Mouse (Mus musculus): ENCODE measurements around the gene Prkn. TPM values are rescaled to one million over a fixed set of nuclear protein-coding genes. Genes with fewer than 3 reads are reported as not detected.

The Prkn gene
- total and polyA plus RNA-seq, 2 experiments from 2014 or later: 9.0 to 9.4 TPM

DNA sequence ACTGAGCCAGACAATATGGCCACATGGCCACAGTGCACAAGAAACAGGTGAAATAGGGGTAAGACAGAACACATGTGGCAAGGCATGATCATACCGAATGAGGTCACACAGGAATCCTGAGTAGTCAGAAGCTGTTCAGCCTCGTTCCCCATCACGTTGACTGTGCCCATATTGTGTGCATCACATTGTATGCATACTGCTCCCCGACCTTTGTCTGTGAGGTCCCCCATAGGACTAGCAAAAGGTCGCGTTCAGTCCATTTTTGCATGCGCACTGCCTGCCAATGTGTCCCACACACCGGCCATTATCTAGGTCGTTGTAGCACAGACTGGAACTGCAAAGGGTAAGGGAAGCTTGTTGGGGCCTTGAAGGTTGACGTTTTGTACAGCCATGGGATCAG lies 1030.4 kb downstream of the Prkn start:
- ATAC-seq (ENCODE audit: low FRiP score) (no peak), DNase-seq (ENCODE audit: low spot score) (no peak)
- Histone ChIP-seq H3K27me3 (ENCODE audit: insufficient read depth, low read length) (no peaks in the 10 kb centered on the region), H3K27ac (ENCODE audit: low read depth, low read length) (no peak overlapping the region), H3K9ac (replicated peaks; ENCODE audit: low read length, poor library complexity, severe bottlenecking) (no peak overlapping the region), H3K9me3 (ENCODE audit: low read length) (no peaks in the 10 kb centered on the region), H3K36me3 (ENCODE audit: insufficient read depth, low read length) (no peaks in the 10 kb centered on the region), H3K4me2 (ENCODE audit: low read depth, low read length, poor library complexity, severe bottlenecking) (no peak overlapping the region), H3K4me3 (ENCODE audit: low read depth, low read length) (no peak overlapping the region), H3K4me1 (ENCODE audit: insufficient read depth, low read length) (no peaks in the 10 kb centered on the region)
- TF ChIP-seq CTCF (IDR thresholded peaks at IDR 0.05): no peak
- WGBS: 88% methylated on average over 10 of the region's 10 CpGs

DNA sequence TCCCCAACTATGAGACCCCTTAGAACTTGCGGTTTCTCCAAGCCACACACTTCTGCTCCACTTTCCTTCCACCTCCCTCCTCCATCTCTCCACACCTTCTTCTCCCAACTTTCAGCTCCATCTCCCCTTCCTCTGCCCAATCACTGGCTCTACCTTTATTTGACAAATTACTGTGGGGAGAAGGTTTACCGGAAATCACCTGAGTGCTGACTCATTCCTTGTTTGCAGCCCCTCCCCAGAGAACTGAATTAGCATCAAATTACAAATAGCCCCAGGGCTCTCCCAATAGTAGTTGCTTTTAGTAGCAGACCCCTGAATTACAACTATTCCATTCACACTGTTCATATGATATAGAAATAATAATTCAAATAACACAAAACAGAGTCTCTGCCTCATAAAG lies 1036.1 kb downstream of the Prkn start:
- H3K27me3 ChIP-seq (ENCODE audit: insufficient read depth, low read length): no peaks in the 10 kb centered on the region
- ATAC-seq (ENCODE audit: low FRiP score): no peak
- 84% methylated on average over 2 of the region's 2 CpGs for WGBS
- H3K9ac ChIP-seq (replicated peaks; ENCODE audit: low read length, poor library complexity, severe bottlenecking): no peak overlapping the region
- no peaks in the 10 kb centered on the region for H3K4me1 ChIP-seq (ENCODE audit: insufficient read depth, low read length)
- no peak for TF ChIP-seq CTCF (IDR thresholded peaks at IDR 0.05)
- H3K4me3 ChIP-seq (ENCODE audit: low read depth, low read length): no peak overlapping the region
- no peak for DNase-seq (ENCODE audit: low spot score)
- H3K27ac ChIP-seq (ENCODE audit: low read depth, low read length): no peak overlapping the region
- no peak overlapping the region for H3K4me2 ChIP-seq (ENCODE audit: low read depth, low read length, poor library complexity, severe bottlenecking)
- no peaks in the 10 kb centered on the region for H3K9me3 ChIP-seq (ENCODE audit: low read length)
- H3K36me3 ChIP-seq (ENCODE audit: insufficient read depth, low read length): no peaks in the 10 kb centered on the region

GRCm38 (mm10) chr17:11881110-11881820 lies 1041.1 kb downstream of the Prkn start:
- no peak overlapping the region for H3K27ac ChIP-seq (ENCODE audit: low read depth, low read length)
- no peaks in the 10 kb centered on the region for H3K9me3 ChIP-seq (ENCODE audit: low read length)
- H3K4me2 ChIP-seq (ENCODE audit: low read depth, low read length, poor library complexity, severe bottlenecking): no peak overlapping the region
- H3K4me1 ChIP-seq (ENCODE audit: insufficient read depth, low read length): no peaks in the 10 kb centered on the region
- ATAC-seq (ENCODE audit: low FRiP score): no peak
- WGBS: 81% methylated on average over 5 of the region's 5 CpGs
- no peak for DNase-seq (ENCODE audit: low spot score)
- no peak for TF ChIP-seq CTCF (IDR thresholded peaks at IDR 0.05)
- H3K27me3 ChIP-seq (ENCODE audit: insufficient read depth, low read length): no peaks in the 10 kb centered on the region
- no peak overlapping the region for H3K9ac ChIP-seq (replicated peaks; ENCODE audit: low read length, poor library complexity, severe bottlenecking)
- H3K36me3 ChIP-seq (ENCODE audit: insufficient read depth, low read length): no peaks in the 10 kb centered on the region
- H3K4me3 ChIP-seq (ENCODE audit: low read depth, low read length): no peak overlapping the region

DNA sequence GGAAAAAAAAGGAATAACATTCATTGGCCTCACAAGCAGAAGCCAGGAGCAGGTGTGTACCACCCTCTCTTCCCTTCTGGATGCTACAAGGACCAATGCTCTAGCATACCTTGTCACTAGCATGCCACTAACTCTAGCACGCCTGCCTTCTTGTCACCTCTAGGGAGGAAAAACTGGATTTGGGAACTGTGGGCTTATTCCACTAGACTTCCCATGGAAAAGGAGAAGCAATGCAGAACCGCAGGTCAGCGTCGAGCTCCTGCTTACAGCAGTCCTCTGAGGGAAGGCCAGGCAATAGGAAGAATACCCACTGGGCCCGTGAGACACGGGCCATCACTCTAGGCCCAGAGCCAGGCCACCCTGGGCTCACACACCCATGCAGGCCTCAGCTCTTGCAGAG lies 1045.4 kb downstream of the Prkn start:
- Histone ChIP-seq H3K4me3 (ENCODE audit: low read depth, low read length) (no peak overlapping the region), H3K27ac (ENCODE audit: low read depth, low read length) (no peak overlapping the region), H3K4me2 (ENCODE audit: low read depth, low read length, poor library complexity, severe bottlenecking) (no peak overlapping the region), H3K4me1 (ENCODE audit: insufficient read depth, low read length) (no peaks in the 10 kb centered on the region), H3K9ac (replicated peaks; ENCODE audit: low read length, poor library complexity, severe bottlenecking) (no peak overlapping the region), H3K27me3 (ENCODE audit: insufficient read depth, low read length) (no peaks in the 10 kb centered on the region), H3K36me3 (ENCODE audit: insufficient read depth, low read length) (no peaks in the 10 kb centered on the region), H3K9me3 (ENCODE audit: low read length) (no peaks in the 10 kb centered on the region)
- ATAC-seq (ENCODE audit: low FRiP score) (no peak), DNase-seq (ENCODE audit: low spot score) (no peak)
- no peak for TF ChIP-seq CTCF (IDR thresholded peaks at IDR 0.05)
- WGBS: 91% methylated on average over 6 of the region's 6 CpGs

DNA sequence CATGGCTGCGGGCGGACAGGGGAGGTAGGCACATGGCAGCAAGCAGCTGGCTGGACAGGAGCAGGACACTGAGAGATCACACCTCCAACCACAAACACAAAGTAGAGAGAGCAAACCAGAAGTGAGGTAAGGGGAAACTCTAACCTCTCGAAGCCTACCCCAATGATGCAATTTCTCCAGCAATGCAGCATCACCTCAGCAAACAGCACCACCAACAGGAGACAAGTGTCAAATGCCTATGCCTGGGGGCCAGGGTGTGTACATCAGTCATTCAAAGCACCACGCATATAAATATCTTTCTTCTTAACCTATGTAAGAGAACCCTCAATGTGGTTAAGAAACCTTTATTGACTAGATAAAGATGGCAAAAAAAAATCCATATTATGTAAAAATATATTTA lies 1046.8 kb downstream of the Prkn start:
- WGBS: 85% methylated on average over 4 of the region's 4 CpGs
- ATAC-seq (ENCODE audit: low FRiP score) (no peak), DNase-seq (ENCODE audit: low spot score) (no peak)
- Histone ChIP-seq H3K4me3 (ENCODE audit: low read depth, low read length) (no peak overlapping the region), H3K27me3 (ENCODE audit: insufficient read depth, low read length) (no peaks in the 10 kb centered on the region), H3K9me3 (ENCODE audit: low read length) (no peaks in the 10 kb centered on the region), H3K4me1 (ENCODE audit: insufficient read depth, low read length) (no peaks in the 10 kb centered on the region), H3K27ac (ENCODE audit: low read depth, low read length) (no peak overlapping the region), H3K4me2 (ENCODE audit: low read depth, low read length, poor library complexity, severe bottlenecking) (no peak overlapping the region), H3K9ac (replicated peaks; ENCODE audit: low read length, poor library complexity, severe bottlenecking) (no peak overlapping the region), H3K36me3 (ENCODE audit: insufficient read depth, low read length) (no peaks in the 10 kb centered on the region)
- TF ChIP-seq CTCF (IDR thresholded peaks at IDR 0.05): peak; percentile 35

- no peak overlapping the region for H3K4me2 ChIP-seq (ENCODE audit: low read depth, low read length, poor library complexity, severe bottlenecking)
- no peaks in the 10 kb centered on the region for H3K27me3 ChIP-seq (ENCODE audit: insufficient read depth, low read length)
- no peak overlapping the region for H3K27ac ChIP-seq (ENCODE audit: low read depth, low read length)
- 62% methylated on average over 12 of the region's 12 CpGs for WGBS
- H3K9me3 ChIP-seq (ENCODE audit: low read length): no peaks in the 10 kb centered on the region
- H3K9ac ChIP-seq (replicated peaks; ENCODE audit: low read length, poor library complexity, severe bottlenecking): no peak overlapping the region
- DNase-seq (ENCODE audit: low spot score): peak; percentile 82
- H3K4me3 ChIP-seq (ENCODE audit: low read depth, low read length): no peak overlapping the region
- H3K36me3 ChIP-seq (ENCODE audit: insufficient read depth, low read length): no peaks in the 10 kb centered on the region
- ATAC-seq (ENCODE audit: low FRiP score): no peak; the same call in 1 of the 2 replicates
- no peak for TF ChIP-seq CTCF (IDR thresholded peaks at IDR 0.05)
- H3K4me1 ChIP-seq (ENCODE audit: insufficient read depth, low read length): no peaks in the 10 kb centered on the region
Observed at GRCm38 (mm10) chr17:11887591-11888205, 1047.5 kb downstream of the Prkn start.
